Mouse (Mus musculus) embryonic facial prominence, embryonic 12.5 days (tissue): ENCODE data around the gene Zfp663. TPM values are rescaled to one million over a fixed set of nuclear protein-coding genes. Genes with fewer than 3 reads are reported as not detected.

Experiments
- ATAC-seq: fragments of 200-750 bp; cut with Nextera tagmentation; 2 replicates; pipeline ENCODE4 v1.8.0; 2017; ENCODE audit not compliant: insufficient number of reproducible peaks, insufficient read depth, low FRiP score, low TSS enrichment
- H3K27ac ChIP-seq: fragments of 300-500 bp; sonication (generic); 2 replicates; pipeline ENCODE4 v1.5.1; 2016; ENCODE audit warnings: mild to moderate bottlenecking
- H3K27me3 ChIP-seq: fragments of 300-500 bp; sonication (generic); 2 replicates; pipeline ENCODE4 v1.6.1; 2016; ENCODE audit warnings: mild to moderate bottlenecking, moderate library complexity
- H3K36me3 ChIP-seq: fragments of 300-500 bp; sonication (generic); 2 replicates; pipeline ENCODE4 v1.6.1; 2016; ENCODE audit warnings: mild to moderate bottlenecking
- H3K4me1 ChIP-seq: fragments of 300-500 bp; sonication (generic); 2 replicates; pipeline ENCODE4 v1.6.1; 2016
- H3K4me2 ChIP-seq: fragments of 300-500 bp; sonication (generic); replicated peaks from 2 replicates; pipeline ENCODE4 v1.6.1; 2016; ENCODE audit warnings: mild to moderate bottlenecking, moderate library complexity
- H3K4me3 ChIP-seq: fragments of 300-500 bp; sonication (generic); 2 replicates; pipeline ENCODE4 v1.5.1; 2016; ENCODE audit warnings: mild to moderate bottlenecking
- H3K9ac ChIP-seq: fragments of 300-500 bp; sonication (generic); 2 replicates; pipeline ENCODE4 v1.6.1; 2016; ENCODE audit warnings: mild to moderate bottlenecking, moderate library complexity
- H3K9me3 ChIP-seq: fragments of 300-500 bp; sonication (generic); 2 replicates; pipeline ENCODE4 v1.6.1; 2016; ENCODE audit warnings: mild to moderate bottlenecking, moderate library complexity
- WGBS: fragments of 180-500 bp; shearing (Covaris S2); methylation state at CpG from one replicate; pipeline ENCODE4 v1.1.7; 2016; 5-methylcytosine and 5-hydroxymethylcytosine counted together
- polyA plus RNA-seq: library from polyadenylated mRNA; unstranded; fragments of >200 nt; fragmentation: Nextera tagmentation; extraction: Ambion mirVana; gene quantifications from 2 replicates; pipeline ENCODE4 v1.2.1, GENCODE M21; 2016

The Zfp663 gene
- polyA plus RNA-seq, 1 experiment from 2014 or later = 2.9 TPM

GRCm38 (mm10) chr2:165328746-165329145 lies 39.8 kb downstream of the Zfp663 start:
- Histone ChIP-seq H3K27ac (no peak overlapping the region), H3K9ac (no peak overlapping the region), H3K4me1 (peaks cover 24% of the 10 kb centered on the region), H3K4me3 (no peak overlapping the region), H3K9me3 (no peaks in the 10 kb centered on the region), H3K36me3 (no peaks in the 10 kb centered on the region), H3K27me3 (no peaks in the 10 kb centered on the region), H3K4me2 (no peak overlapping the region)
- no peak for ATAC-seq
- 83% methylated on average over 5 of the region's 5 CpGs for WGBS

GRCm38 (mm10) chr2:165327386-165327785 lies 41.1 kb downstream of the Zfp663 start:
- Histone ChIP-seq H3K4me2 (peak overlapping the region; percentile 92), H3K27ac (no peak overlapping the region)

DNA sequence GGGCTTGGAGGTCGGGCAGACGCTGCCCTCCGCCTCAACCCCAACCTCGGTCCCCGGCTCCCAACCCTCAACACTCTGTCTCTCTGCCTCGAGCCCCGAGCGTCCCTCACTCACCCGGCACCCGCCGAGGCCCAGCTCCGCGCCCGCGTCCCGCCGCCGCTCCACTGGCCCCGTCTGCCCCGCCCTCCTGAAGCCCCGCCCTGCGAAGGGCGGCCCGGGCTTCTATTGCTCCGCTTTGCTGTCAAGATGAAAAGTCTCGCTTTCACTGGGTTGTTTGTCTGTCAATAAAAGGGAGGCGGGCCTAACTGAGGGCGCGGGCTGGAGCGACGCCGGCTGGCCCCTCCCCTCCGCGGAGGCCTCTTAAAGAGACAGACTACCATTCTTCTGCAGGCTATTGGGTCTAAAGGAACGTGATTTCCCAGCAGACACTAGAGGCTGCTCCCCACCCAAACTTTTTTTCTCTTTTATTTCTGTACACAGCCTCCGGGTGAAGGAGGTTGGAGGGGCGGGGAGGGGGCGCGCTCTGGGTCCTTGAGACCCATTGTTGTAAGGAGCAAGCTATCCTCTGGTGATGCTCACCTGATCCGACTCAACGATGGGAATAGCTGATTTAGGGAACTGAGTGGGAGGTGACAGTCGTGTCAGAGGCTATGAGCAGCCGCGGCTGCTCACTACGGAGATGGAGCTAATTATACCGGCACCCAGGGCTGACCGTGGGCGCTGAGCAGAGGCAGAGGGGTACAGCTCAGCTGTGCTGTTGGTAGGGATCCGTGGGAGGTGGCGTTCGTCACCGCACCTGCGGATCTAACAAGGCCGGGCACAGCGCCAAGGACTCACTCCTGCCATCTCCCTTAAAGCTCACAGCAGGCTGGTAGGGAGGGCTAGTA lies 42.0 kb downstream of the Zfp663 start, which contains the start of gene Elmo2:
Elmo2 (minus strand) TSS at position 176 of the 887 bp plus-strand sequence.
- Histone ChIP-seq H3K4me2 (peak within 1 kb of the TSS; percentile 92), H3K36me3 (no peaks in the 10 kb centered on the region), H3K4me3 (peak within 1 kb of the TSS; percentile 92), H3K27ac (peak within 1 kb of the TSS; percentile 69), H3K27me3 (no peaks in the 10 kb centered on the region), H3K9me3 (no peaks in the 10 kb centered on the region), H3K9ac (peak within 1 kb of the TSS; percentile 90), H3K4me1 (peaks cover 29% of the 10 kb centered on the region)
- peak; percentile 97 for ATAC-seq
- WGBS = under 1% methylated on average over 52 of the region's 55 CpGs

More at GRCm38 (mm10) chr2:165327386-165327785, 41.1 kb downstream of the Zfp663 start:
- Histone ChIP-seq H3K9ac (peak overlapping the region; percentile 60; the same call in 1 of the 2 replicates), H3K4me3 (peak overlapping the region; percentile 92), H3K9me3 (no peaks in the 10 kb centered on the region), H3K36me3 (no peaks in the 10 kb centered on the region), H3K4me1 (peaks cover 22% of the 10 kb centered on the region), H3K27me3 (no peaks in the 10 kb centered on the region)
- no peak for ATAC-seq
- WGBS = 53% methylated on average over 7 of the region's 7 CpGs

DNA sequence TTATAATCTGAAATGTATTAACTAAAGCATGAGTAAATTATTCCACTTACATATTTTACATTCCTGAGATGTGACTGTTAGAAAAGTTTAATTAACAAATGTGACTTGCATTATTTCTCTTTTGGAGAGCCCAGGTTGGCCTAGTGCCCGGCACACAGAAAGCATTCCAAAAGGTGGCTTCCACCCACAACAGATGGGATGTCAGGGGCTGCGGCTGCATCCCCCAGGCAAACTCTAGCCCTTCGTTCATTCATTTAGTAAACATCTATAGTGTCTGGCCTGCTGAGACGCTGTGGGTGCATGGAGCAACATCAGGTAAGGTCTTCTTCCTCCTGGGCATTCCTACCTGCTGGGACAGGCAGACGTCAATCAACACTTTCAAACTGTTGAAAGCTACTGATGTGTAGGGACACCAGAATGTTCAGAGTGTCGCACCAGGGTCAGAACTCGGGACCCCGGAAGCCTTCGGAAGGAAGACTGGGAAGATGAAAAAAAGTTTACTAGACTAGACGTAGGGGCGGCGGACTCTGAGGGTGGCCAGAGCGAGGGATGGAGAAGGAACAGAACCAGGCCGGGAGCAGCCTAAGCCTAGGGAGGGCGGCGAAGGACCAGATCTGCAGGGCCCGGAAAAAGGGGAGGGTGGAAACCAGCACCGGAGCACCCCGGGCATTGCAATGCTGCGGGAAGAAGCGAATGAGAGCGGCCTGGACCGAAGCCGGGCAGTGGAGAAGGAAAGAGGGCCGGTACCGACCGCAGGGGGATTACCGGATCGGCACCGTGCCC lies 42.8 kb downstream of the Zfp663 start:
- Histone ChIP-seq H3K27ac (peak overlapping the region; percentile 69), H3K9me3 (no peaks in the 10 kb centered on the region), H3K27me3 (no peaks in the 10 kb centered on the region), H3K4me3 (peak overlapping the region; percentile 92), H3K36me3 (no peaks in the 10 kb centered on the region), H3K9ac (peak overlapping the region; percentile 90), H3K4me1 (peaks cover 38% of the 10 kb centered on the region), H3K4me2 (peak overlapping the region; percentile 92)
- peak; percentile 11; the same call in 1 of the 2 replicates for ATAC-seq
- WGBS = under 1% methylated on average over 24 of the region's 30 CpGs

- H3K4me2 ChIP-seq = 0 out of 2 replicates have a peak overlapping the region, but pooled peaks have one; percentile 92
- no peak for ATAC-seq
- H3K36me3 ChIP-seq = no peaks in the 10 kb centered on the region
- H3K27me3 ChIP-seq = no peaks in the 10 kb centered on the region
- H3K4me3 ChIP-seq = no peak overlapping the region
- 20% methylated on average over 5 of the region's 5 CpGs for WGBS
- peaks cover 44% of the 10 kb centered on the region for H3K4me1 ChIP-seq
- no peak overlapping the region; the same call in 1 of the 2 replicates for H3K9ac ChIP-seq
- no peaks in the 10 kb centered on the region for H3K9me3 ChIP-seq
- H3K27ac ChIP-seq = no peak overlapping the region
Observed at GRCm38 (mm10) chr2:165323928-165324327, 44.6 kb downstream of the Zfp663 start.

DNA sequence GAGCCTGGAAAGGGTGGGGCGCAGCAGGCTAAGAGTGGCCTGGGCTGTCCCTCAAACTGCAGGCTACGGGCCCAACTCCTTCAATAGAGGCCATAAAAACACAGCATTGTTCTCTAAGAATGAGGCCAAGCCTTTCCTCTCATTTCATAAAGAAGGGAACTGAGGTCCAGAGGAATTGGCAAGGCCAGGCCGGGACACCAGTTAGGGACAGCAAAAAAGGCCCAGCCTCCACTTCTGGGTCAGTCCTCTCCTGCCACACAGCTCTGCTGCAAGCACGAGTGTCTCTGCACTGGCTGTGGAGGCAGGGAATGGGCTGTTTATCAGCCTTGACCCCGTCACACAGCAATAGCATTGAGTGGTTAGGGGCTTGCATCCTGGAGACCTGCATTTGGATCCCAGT lies 45.0 kb downstream of the Zfp663 start:
- H3K27me3 ChIP-seq = no peaks in the 10 kb centered on the region
- no peak overlapping the region for H3K9ac ChIP-seq
- H3K27ac ChIP-seq = no peak overlapping the region
- H3K4me3 ChIP-seq = no peak overlapping the region
- no peaks in the 10 kb centered on the region for H3K9me3 ChIP-seq
- peaks cover 49% of the 10 kb centered on the region for H3K4me1 ChIP-seq
- no peak overlapping the region for H3K4me2 ChIP-seq
- WGBS = 68% methylated on average over 5 of the region's 5 CpGs
- no peaks in the 10 kb centered on the region for H3K36me3 ChIP-seq
- ATAC-seq = no peak

DNA sequence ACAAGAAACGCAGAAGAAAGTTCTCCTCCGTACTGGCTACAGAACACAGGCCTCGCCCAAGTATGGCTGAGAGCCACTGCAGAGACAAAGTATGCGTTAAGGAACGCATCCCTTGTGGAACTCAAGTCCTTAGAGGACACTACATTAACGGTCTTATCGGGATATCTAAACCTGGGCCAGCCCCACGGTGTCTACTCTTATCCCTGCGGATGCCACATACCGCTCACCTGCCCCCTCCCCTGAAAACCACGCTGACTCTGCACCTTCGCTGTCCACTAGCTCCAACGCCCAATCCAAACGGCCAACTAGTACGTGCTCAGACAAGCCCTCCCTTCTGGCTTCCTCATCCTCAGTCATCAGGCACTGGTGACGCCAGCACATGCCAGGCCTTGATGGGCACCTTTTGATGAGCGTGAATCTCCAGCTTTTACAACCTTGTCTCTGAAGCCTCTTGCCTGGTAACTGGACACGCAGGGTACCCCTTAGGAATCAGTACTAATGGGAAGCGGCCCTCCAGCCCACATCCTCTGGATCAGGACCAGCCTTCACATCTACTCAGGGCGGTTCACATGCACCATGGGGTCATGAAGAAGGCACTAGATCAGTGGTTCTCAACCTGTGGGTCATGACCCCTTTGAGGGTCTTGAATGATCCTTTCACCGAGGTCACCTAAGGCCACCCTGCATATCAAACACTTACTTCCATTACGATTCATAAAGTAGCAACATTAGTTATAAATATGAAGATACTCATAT lies 46.4 kb downstream of the Zfp663 start:
- Histone ChIP-seq H3K4me3 (no peak overlapping the region), H3K36me3 (no peaks in the 10 kb centered on the region), H3K9me3 (no peaks in the 10 kb centered on the region), H3K27ac (no peak overlapping the region), H3K27me3 (no peaks in the 10 kb centered on the region), H3K4me1 (peaks cover 62% of the 10 kb centered on the region), H3K9ac (no peak overlapping the region), H3K4me2 (no peak overlapping the region)
- no peak for ATAC-seq
- WGBS = 86% methylated on average over 22 of the region's 22 CpGs

- peaks cover 69% of the 10 kb centered on the region for H3K4me1 ChIP-seq
- 0 out of 2 replicates have a peak overlapping the region, but pooled peaks have one; percentile 7 for H3K9ac ChIP-seq
- 61% methylated on average over 8 of the region's 8 CpGs for WGBS
- H3K4me3 ChIP-seq = no peak overlapping the region
- no peaks in the 10 kb centered on the region for H3K27me3 ChIP-seq
- peak overlapping the region; percentile 32; the same call in 1 of the 2 replicates for H3K27ac ChIP-seq
- no peaks in the 10 kb centered on the region for H3K9me3 ChIP-seq
- ATAC-seq = no peak
- H3K36me3 ChIP-seq = no peaks in the 10 kb centered on the region
- no peak overlapping the region for H3K4me2 ChIP-seq
Observed at GRCm38 (mm10) chr2:165321381-165321888, 47.1 kb downstream of the Zfp663 start.

GRCm38 (mm10) chr2:165320531-165321150 lies 47.9 kb downstream of the Zfp663 start:
- Histone ChIP-seq H3K4me2 (no peak overlapping the region), H3K9ac (0 out of 2 replicates have a peak overlapping the region, but pooled peaks have one; percentile 7), H3K36me3 (peaks cover 5% of the 10 kb centered on the region), H3K4me3 (no peak overlapping the region), H3K27ac (peak overlapping the region; percentile 32; the same call in 1 of the 2 replicates), H3K9me3 (no peaks in the 10 kb centered on the region), H3K4me1 (peaks cover 73% of the 10 kb centered on the region), H3K27me3 (no peaks in the 10 kb centered on the region)
- WGBS = 65% methylated on average over 12 of the region's 12 CpGs
- no peak for ATAC-seq

GRCm38 (mm10) chr2:165319503-165319902 lies 49.0 kb downstream of the Zfp663 start:
- peaks cover 61% of the 10 kb centered on the region for H3K4me1 ChIP-seq
- no peaks in the 10 kb centered on the region for H3K27me3 ChIP-seq
- no peak overlapping the region for H3K4me2 ChIP-seq
- H3K9me3 ChIP-seq = no peaks in the 10 kb centered on the region
- ATAC-seq = no peak
- peaks cover 16% of the 10 kb centered on the region for H3K36me3 ChIP-seq
- H3K9ac ChIP-seq = no peak overlapping the region
- WGBS = 59% methylated on average over 4 of the region's 4 CpGs
- H3K4me3 ChIP-seq = no peak overlapping the region
- no peak overlapping the region for H3K27ac ChIP-seq
